Mouse (Mus musculus) lung, postnatal 10 days (tissue): ENCODE results near the gene Fgf15.
A peak's percentile ranks its signal among the peaks of the same experiment; 100 is the strongest.
"Not testable (repeated sequence)": the region's sequence is repeated elsewhere in the genome, so short reads cannot be mapped to it uniquely, and the experiment has no call there.

Experiments
- DNase-seq: peaks from one replicate; pipeline ENCODE4 v3.0.0; 2021

The Fgf15 gene

GRCm38 (mm10) chr7:144896294-144897218 lies at the start of gene Fgf15:
Fgf15 (plus strand) TSS chr7:144896531.
- no peak for DNase-seq

GRCm38 (mm10) chr7:144847067-144847466 lies 49.3 kb upstream of the Fgf15 start, which contains the start of gene Fgf4:
Fgf4 (plus strand) TSS chr7:144847367.
- DNase-seq = no peak

GRCm38 (mm10) chr7:144851321-144851720 lies 45.0 kb upstream of the Fgf15 start:
- DNase-seq = no peak

GRCm38 (mm10) chr7:144854966-144855365 lies 41.4 kb upstream of the Fgf15 start:
- no peak for DNase-seq

GRCm38 (mm10) chr7:144857158-144857557 lies 39.2 kb upstream of the Fgf15 start:
- no peak for DNase-seq

- no peak for DNase-seq
These were observed 38.4 kb upstream of the Fgf15 start for GRCm38 (mm10) chr7:144857826-144858342.

- DNase-seq = no peak
These were observed 37.6 kb upstream of the Fgf15 start for GRCm38 (mm10) chr7:144858702-144859101.

GRCm38 (mm10) chr7:144861056-144861768 lies 35.1 kb upstream of the Fgf15 start:
- no peak for DNase-seq

GRCm38 (mm10) chr7:144861769-144862070 lies 34.6 kb upstream of the Fgf15 start:
- no peak for DNase-seq

- DNase-seq = no peak
These were observed 34.2 kb upstream of the Fgf15 start for GRCm38 (mm10) chr7:144862126-144862525.

- DNase-seq = no peak
These were observed 33.6 kb upstream of the Fgf15 start for GRCm38 (mm10) chr7:144862712-144863111.

GRCm38 (mm10) chr7:144863196-144863595 lies 33.1 kb upstream of the Fgf15 start:
- DNase-seq = no peak

GRCm38 (mm10) chr7:144864160-144864670 lies 32.1 kb upstream of the Fgf15 start:
- DNase-seq = no peak

GRCm38 (mm10) chr7:144867161-144867560 lies 29.2 kb upstream of the Fgf15 start:
- DNase-seq = no peak

GRCm38 (mm10) chr7:144867602-144868001 lies 28.7 kb upstream of the Fgf15 start:
- DNase-seq = no peak

GRCm38 (mm10) chr7:144872420-144872819 lies 23.9 kb upstream of the Fgf15 start:
- peak; percentile 33 for DNase-seq

- no peak for DNase-seq
These were observed 23.2 kb upstream of the Fgf15 start for GRCm38 (mm10) chr7:144873160-144873559.

- DNase-seq = no peak
These were observed 22.1 kb upstream of the Fgf15 start for GRCm38 (mm10) chr7:144874226-144874625.

- no peak for DNase-seq
These were observed 17.9 kb upstream of the Fgf15 start for GRCm38 (mm10) chr7:144878401-144878800.

- no peak for DNase-seq
These were observed 13.2 kb upstream of the Fgf15 start for GRCm38 (mm10) chr7:144883106-144883505.

- DNase-seq = no peak
These were observed 8.7 kb upstream of the Fgf15 start for GRCm38 (mm10) chr7:144887672-144888071.

- DNase-seq = peak; percentile 52
These were observed 7.6 kb upstream of the Fgf15 start for GRCm38 (mm10) chr7:144888564-144889299.

- not testable (repeated sequence) for DNase-seq
These were observed 5.7 kb upstream of the Fgf15 start for GRCm38 (mm10) chr7:144890661-144891060.
